Mouse (Mus musculus) thymus, adult 2 months (tissue): ENCODE results near the gene Igfbp3. TPM values are rescaled to one million over a fixed set of nuclear protein-coding genes. Genes with fewer than 3 reads are reported as not detected.

Experiments
- DNase-seq: peaks from one replicate; pipeline ENCODE4 v3.0.0; 2021
- H3K27ac ChIP-seq: fragments of 200-500 bp; 2 replicates; pipeline ENCODE4 v1.5.1; 2012; ENCODE audit warnings: low read length, control low read depth; ENCODE audit not compliant: control insufficient read depth, insufficient read depth
- H3K27me3 ChIP-seq: fragments of 200-500 bp; 2 replicates; pipeline ENCODE4 v1.6.1; 2012; ENCODE audit warnings: mild to moderate bottlenecking, low read length, moderate library complexity, mixed read lengths; ENCODE audit not compliant: control insufficient read depth, insufficient read depth
- H3K36me3 ChIP-seq: fragments of 200-500 bp; 2 replicates; pipeline ENCODE4 v1.6.1; 2012; ENCODE audit warnings: mild to moderate bottlenecking, low read length, moderate library complexity; ENCODE audit not compliant: control insufficient read depth, insufficient read depth
- H3K4me1 ChIP-seq: fragments of 200-500 bp; replicated peaks from 2 replicates; pipeline ENCODE4 v1.6.1; 2012; ENCODE audit warnings: low read length; ENCODE audit not compliant: control insufficient read depth, insufficient read depth
- H3K4me3 ChIP-seq: fragments of 200-500 bp; 2 replicates; pipeline ENCODE4 v1.5.1; 2012; ENCODE audit warnings: mild to moderate bottlenecking, low read length, control low read depth, moderate library complexity; ENCODE audit not compliant: control insufficient read depth, insufficient read depth
- CTCF ChIP-seq: fragments of 200-500 bp; IDR thresholded peaks from 2 replicates; pipeline ENCODE4 v1.5.1; 2012; ENCODE audit warnings: mild to moderate bottlenecking, control low read depth, low read length, moderate library complexity, borderline replicate concordance; ENCODE audit not compliant: control insufficient read depth, poor library complexity, insufficient read depth; ENCODE audit errors: extremely low read depth
- POLR2A ChIP-seq: fragments of 200-500 bp; IDR thresholded peaks from 2 replicates; pipeline ENCODE4 v1.6.1; 2012; ENCODE audit warnings: mild to moderate bottlenecking, low read length, control low read depth, moderate library complexity; ENCODE audit not compliant: control insufficient read depth, poor library complexity, insufficient read depth; ENCODE audit errors: extremely low read depth
- WGBS: fragments of 180-500 bp; shearing (Covaris S2); methylation state at CpG from one replicate; pipeline ENCODE4 v1.1.7; 2018; 5-methylcytosine and 5-hydroxymethylcytosine counted together
- polyA plus RNA-seq: library from polyadenylated mRNA; depleted of rRNA; stranded (reverse); fragments of >200 nt; gene quantifications from 2 replicates; pipeline ENCODE4 v1.2.3, GENCODE M21; 2012

Igfbp3 gene
- polyA plus RNA-seq, 1 experiment = 12.1 TPM

GRCm38 (mm10) chr11:7236751-7237150 is 23.0 kb upstream of the Igfbp3 start:
- H3K4me3 ChIP-seq = no peak overlapping the region
- TF ChIP-seq POLR2A (no peak), CTCF (no peak)
- H3K27me3 ChIP-seq = no peaks in the 10 kb centered on the region
- WGBS = 83% methylated on average over 2 of the region's 2 CpGs
- no peaks in the 10 kb centered on the region for H3K4me1 ChIP-seq
- no peak for DNase-seq
- H3K36me3 ChIP-seq = no peaks in the 10 kb centered on the region
- no peak overlapping the region for H3K27ac ChIP-seq

GRCm38 (mm10) chr11:7234981-7235609 is 21.4 kb upstream of the Igfbp3 start:
- H3K27ac ChIP-seq = no peak overlapping the region

GRCm38 (mm10) chr11:7234436-7234835 is 20.7 kb upstream of the Igfbp3 start:
- no peak for DNase-seq
- no peak for TF ChIP-seq CTCF
- TF ChIP-seq POLR2A = no peak
- no peaks in the 10 kb centered on the region for H3K36me3 ChIP-seq
- WGBS = 83% methylated on average over 1 of the region's 1 CpGs
- no peaks in the 10 kb centered on the region for H3K27me3 ChIP-seq
- H3K4me1 ChIP-seq = no peaks in the 10 kb centered on the region
- no peak overlapping the region for H3K27ac ChIP-seq
- no peak overlapping the region for H3K4me3 ChIP-seq

More at GRCm38 (mm10) chr11:7234981-7235609, 21.4 kb upstream of the Igfbp3 start:
- Histone ChIP-seq H3K36me3 (no peaks in the 10 kb centered on the region), H3K4me1 (no peaks in the 10 kb centered on the region), H3K4me3 (no peak overlapping the region), H3K27me3 (no peaks in the 10 kb centered on the region)
- TF ChIP-seq CTCF = no peak
- TF ChIP-seq POLR2A = no peak
- DNase-seq = no peak
- 65% methylated on average over 3 of the region's 3 CpGs for WGBS

GRCm38 (mm10) chr11:7233333-7233732 is 19.6 kb upstream of the Igfbp3 start:
- Histone ChIP-seq H3K4me1 (no peaks in the 10 kb centered on the region), H3K4me3 (no peak overlapping the region), H3K27me3 (no peaks in the 10 kb centered on the region), H3K36me3 (no peaks in the 10 kb centered on the region), H3K27ac (no peak overlapping the region)
- no peak for DNase-seq
- no peak for TF ChIP-seq POLR2A
- no peak for TF ChIP-seq CTCF
- WGBS = 88% methylated on average over 2 of the region's 2 CpGs

- TF ChIP-seq POLR2A (no peak), CTCF (no peak)
- H3K4me3 ChIP-seq = no peak overlapping the region
- H3K27me3 ChIP-seq = no peaks in the 10 kb centered on the region
- no peaks in the 10 kb centered on the region for H3K4me1 ChIP-seq
- no peak for DNase-seq
- 95% methylated on average over 4 of the region's 4 CpGs for WGBS
- no peaks in the 10 kb centered on the region for H3K36me3 ChIP-seq
- no peak overlapping the region for H3K27ac ChIP-seq
Measured at GRCm38 (mm10) chr11:7231958-7232357, 18.2 kb upstream of the Igfbp3 start.

- TF ChIP-seq POLR2A (no peak), CTCF (no peak)
- Histone ChIP-seq H3K36me3 (no peaks in the 10 kb centered on the region), H3K27ac (no peak overlapping the region), H3K27me3 (no peaks in the 10 kb centered on the region), H3K4me1 (no peaks in the 10 kb centered on the region), H3K4me3 (no peak overlapping the region)
- no peak for DNase-seq
- 89% methylated on average over 4 of the region's 4 CpGs for WGBS
Measured at GRCm38 (mm10) chr11:7230000-7230399, 16.3 kb upstream of the Igfbp3 start.

GRCm38 (mm10) chr11:7228107-7228506 is 14.4 kb upstream of the Igfbp3 start:
- WGBS = 89% methylated on average over 4 of the region's 4 CpGs
- no peak overlapping the region for H3K27ac ChIP-seq
- no peaks in the 10 kb centered on the region for H3K27me3 ChIP-seq
- TF ChIP-seq CTCF (no peak), POLR2A (no peak)
- H3K4me3 ChIP-seq = no peak overlapping the region
- no peaks in the 10 kb centered on the region for H3K4me1 ChIP-seq
- H3K36me3 ChIP-seq = no peaks in the 10 kb centered on the region
- no peak for DNase-seq
